Mouse (Mus musculus) hindbrain, embryonic 16.5 days (tissue): ENCODE results near the gene Lysmd3. TPM values are rescaled to one million over a fixed set of nuclear protein-coding genes. Genes with fewer than 3 reads are reported as not detected.

Experiments used
- ATAC-seq: fragments of 200-750 bp; cut with Nextera tagmentation; 2 replicates; pipeline ENCODE4 v1.8.0; 2017; ENCODE audit warnings: moderate TSS enrichment, moderate library complexity
- H3K27ac ChIP-seq: fragments of 300-500 bp; sonication (generic); 2 replicates; pipeline ENCODE4 v1.5.1; 2014; ENCODE audit warnings: low read depth, mild to moderate bottlenecking, control low read depth, low read length, moderate library complexity
- H3K27me3 ChIP-seq: fragments of 300-500 bp; sonication (generic); replicated peaks from 2 replicates; pipeline ENCODE4 v1.6.1; 2014; ENCODE audit warnings: low read length; ENCODE audit not compliant: control insufficient read depth, insufficient read depth
- H3K36me3 ChIP-seq: fragments of 300-500 bp; sonication (generic); 2 replicates; pipeline ENCODE4 v1.6.1; 2014; ENCODE audit warnings: mild to moderate bottlenecking, low read length, moderate library complexity, mixed read lengths; ENCODE audit not compliant: control insufficient read depth, insufficient read depth
- H3K4me1 ChIP-seq: fragments of 300-500 bp; sonication (generic); 2 replicates; pipeline ENCODE4 v1.6.1; 2014; ENCODE audit warnings: low read depth, low read length; ENCODE audit not compliant: control insufficient read depth, insufficient read depth
- H3K4me2 ChIP-seq: fragments of 300-500 bp; sonication (generic); 2 replicates; pipeline ENCODE4 v1.6.1; 2014; ENCODE audit warnings: mild to moderate bottlenecking, low read length, control low read depth, moderate library complexity
- H3K4me3 ChIP-seq: fragments of 300-500 bp; sonication (generic); 2 replicates; pipeline ENCODE4 v1.5.1; 2014; ENCODE audit warnings: mild to moderate bottlenecking, low read length, control low read depth, moderate library complexity
- H3K9ac ChIP-seq: fragments of 300-500 bp; sonication (generic); 2 replicates; pipeline ENCODE4 v1.6.1; 2014; ENCODE audit warnings: low read depth, mild to moderate bottlenecking, control low read depth, low read length, moderate library complexity
- H3K9me3 ChIP-seq: fragments of 300-500 bp; sonication (generic); 2 replicates; pipeline ENCODE4 v1.6.1; 2014; ENCODE audit warnings: mild to moderate bottlenecking, low read length, moderate library complexity; ENCODE audit not compliant: control insufficient read depth
- WGBS: fragments of 180-500 bp; shearing (Covaris S2); extraction: QIAGEN DNeasy Blood & Tissue Kit; methylation state at CpG from one replicate; pipeline ENCODE4 v1.1.7; 2014; 5-methylcytosine and 5-hydroxymethylcytosine counted together
- polyA plus RNA-seq: library from polyadenylated mRNA; unstranded; fragments of >200 nt; fragmentation: Nextera tagmentation; extraction: Ambion mirVana; gene quantifications from 2 replicates; pipeline ENCODE4 v1.2.1, GENCODE M21; 2015

Gene Lysmd3
- polyA plus RNA-seq, 1 experiment from 2014 or later = 16.5 TPM

DNA sequence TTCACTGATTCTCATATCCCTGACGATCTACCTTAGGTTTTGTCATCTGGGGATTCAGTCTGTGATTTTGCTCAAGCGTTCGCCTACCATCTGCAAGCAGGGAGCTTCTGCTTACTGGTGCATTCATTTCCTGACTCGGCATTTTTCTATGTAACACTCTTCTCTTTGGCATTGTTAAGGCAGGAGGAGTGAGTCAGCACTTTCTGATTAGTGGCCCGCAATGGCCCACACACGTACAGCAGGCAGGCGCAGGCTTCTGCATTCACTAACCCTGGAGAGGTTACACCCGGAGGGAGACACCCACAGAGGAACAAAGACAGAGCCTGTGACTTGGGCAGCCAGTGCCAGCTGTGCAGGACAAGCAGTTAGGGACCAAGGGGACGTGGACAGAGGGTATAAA, 34.1 kb downstream of the Lysmd3 start:
- Histone ChIP-seq H3K9ac (no peak overlapping the region), H3K36me3 (no peaks in the 10 kb centered on the region), H3K4me3 (no peak overlapping the region), H3K27ac (no peak overlapping the region), H3K9me3 (no peaks in the 10 kb centered on the region), H3K27me3 (no peaks in the 10 kb centered on the region), H3K4me1 (no peaks in the 10 kb centered on the region), H3K4me2 (no peak overlapping the region)
- ATAC-seq = peak; percentile 63; the same call in 1 of the 2 replicates
- WGBS = 38% methylated on average over 9 of the region's 9 CpGs

DNA sequence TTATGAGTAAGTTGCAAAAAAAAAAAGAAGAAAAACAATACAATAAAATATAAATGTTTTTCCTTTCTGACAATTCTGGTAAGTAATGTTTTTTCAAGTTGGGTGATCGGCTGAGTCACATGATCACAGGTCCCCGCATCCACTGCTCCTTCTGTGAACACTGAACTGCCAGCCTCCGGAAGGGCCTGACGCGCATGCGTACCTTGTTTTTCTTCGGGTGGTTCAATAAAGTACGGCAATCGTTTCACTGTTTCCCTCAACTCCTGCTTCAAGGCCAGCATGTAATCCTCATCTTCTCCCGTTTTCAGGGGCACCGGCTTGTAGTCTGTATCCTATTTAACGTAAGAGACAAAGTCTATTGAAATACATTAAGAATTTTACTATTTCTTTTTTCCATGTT, 37.0 kb downstream of the Lysmd3 start:
- H3K9ac ChIP-seq = no peak overlapping the region
- no peak overlapping the region for H3K4me3 ChIP-seq
- no peaks in the 10 kb centered on the region for H3K4me1 ChIP-seq
- 90% methylated on average over 12 of the region's 12 CpGs for WGBS
- no peak for ATAC-seq
- H3K4me2 ChIP-seq = no peak overlapping the region
- 0 out of 2 replicates have a peak, but pooled peaks cover 2% of the 10 kb centered on the region for H3K9me3 ChIP-seq
- no peak overlapping the region for H3K27ac ChIP-seq
- H3K36me3 ChIP-seq = 0 out of 2 replicates have a peak, but pooled peaks cover 2% of the 10 kb centered on the region
- no peaks in the 10 kb centered on the region for H3K27me3 ChIP-seq

DNA sequence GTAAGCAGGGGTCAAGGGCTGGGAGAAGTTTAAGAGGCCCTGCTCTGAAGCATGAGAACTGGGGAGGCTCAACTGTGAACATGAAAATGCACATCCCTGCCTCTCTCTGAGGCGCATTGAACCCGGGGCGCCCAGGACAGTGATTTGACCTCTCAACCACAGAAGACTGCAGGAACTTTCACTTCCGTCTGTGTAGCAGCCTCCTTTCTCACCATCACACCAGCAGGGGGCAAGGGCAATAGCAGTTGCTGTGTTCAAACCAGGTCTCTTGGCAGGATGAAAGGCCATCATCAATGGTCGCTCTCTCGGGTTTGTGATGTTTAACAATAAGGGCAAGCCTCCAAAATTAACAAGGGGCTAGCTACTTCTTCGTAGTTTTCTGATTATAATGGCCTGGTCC, 45.7 kb downstream of the Lysmd3 start:
- no peak for ATAC-seq
- Histone ChIP-seq H3K9me3 (no peaks in the 10 kb centered on the region), H3K4me2 (no peak overlapping the region), H3K27me3 (no peaks in the 10 kb centered on the region), H3K4me1 (no peaks in the 10 kb centered on the region), H3K27ac (no peak overlapping the region), H3K36me3 (no peaks in the 10 kb centered on the region), H3K9ac (no peak overlapping the region), H3K4me3 (no peak overlapping the region)
- 62% methylated on average over 7 of the region's 7 CpGs for WGBS

DNA sequence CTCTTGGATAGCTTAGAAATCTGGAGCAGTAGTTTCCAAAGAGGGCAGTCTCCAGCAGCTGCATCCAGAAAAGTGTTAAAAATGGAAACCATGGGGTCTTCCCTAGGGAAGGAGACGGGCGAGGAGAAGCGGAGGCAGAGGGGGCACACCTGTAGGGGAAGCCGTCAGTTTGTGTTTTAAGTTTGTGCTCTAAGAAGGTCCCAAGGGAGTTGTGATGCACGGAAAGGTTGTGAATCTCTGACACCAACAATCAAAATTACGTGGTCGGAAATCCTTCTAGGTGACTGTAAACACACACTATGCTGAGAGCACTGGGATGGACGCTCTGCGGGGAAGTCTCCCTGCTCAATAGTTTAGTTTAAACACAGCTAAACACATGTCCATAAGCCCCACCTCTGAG, 46.2 kb downstream of the Lysmd3 start:
- no peaks in the 10 kb centered on the region for H3K27me3 ChIP-seq
- H3K9me3 ChIP-seq = no peaks in the 10 kb centered on the region
- no peaks in the 10 kb centered on the region for H3K36me3 ChIP-seq
- H3K27ac ChIP-seq = no peak overlapping the region
- H3K4me3 ChIP-seq = no peak overlapping the region
- ATAC-seq = no peak
- WGBS = 84% methylated on average over 9 of the region's 9 CpGs
- H3K9ac ChIP-seq = no peak overlapping the region
- H3K4me2 ChIP-seq = no peak overlapping the region
- H3K4me1 ChIP-seq = no peaks in the 10 kb centered on the region

DNA sequence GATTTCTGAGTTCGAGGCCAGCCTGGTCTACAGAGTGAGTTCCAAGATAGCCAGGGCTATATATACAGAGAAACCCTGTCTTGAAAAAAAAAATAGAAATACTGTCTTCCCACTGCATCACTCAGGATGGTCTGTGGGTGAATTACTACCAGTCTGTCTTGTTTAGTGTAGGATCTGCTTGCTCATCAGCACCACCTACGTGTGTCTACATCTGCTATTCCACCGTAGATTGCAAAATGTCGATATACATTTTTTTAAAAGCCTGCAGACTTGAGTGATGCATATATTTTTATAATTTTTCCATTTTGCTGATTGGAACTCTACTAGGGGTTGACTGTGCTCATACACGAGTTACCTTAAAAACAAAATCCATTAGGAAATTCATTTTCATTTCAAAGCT, 48.8 kb downstream of the Lysmd3 start:
- no peak overlapping the region for H3K9ac ChIP-seq
- no peaks in the 10 kb centered on the region for H3K9me3 ChIP-seq
- no peak overlapping the region for H3K4me2 ChIP-seq
- H3K4me1 ChIP-seq = peaks cover 3% of the 10 kb centered on the region; the same call in 1 of the 2 replicates
- no peak overlapping the region for H3K27ac ChIP-seq
- no peak for ATAC-seq
- H3K27me3 ChIP-seq = no peaks in the 10 kb centered on the region
- H3K4me3 ChIP-seq = no peak overlapping the region
- no peaks in the 10 kb centered on the region for H3K36me3 ChIP-seq
- WGBS = 96% methylated on average over 5 of the region's 5 CpGs

DNA sequence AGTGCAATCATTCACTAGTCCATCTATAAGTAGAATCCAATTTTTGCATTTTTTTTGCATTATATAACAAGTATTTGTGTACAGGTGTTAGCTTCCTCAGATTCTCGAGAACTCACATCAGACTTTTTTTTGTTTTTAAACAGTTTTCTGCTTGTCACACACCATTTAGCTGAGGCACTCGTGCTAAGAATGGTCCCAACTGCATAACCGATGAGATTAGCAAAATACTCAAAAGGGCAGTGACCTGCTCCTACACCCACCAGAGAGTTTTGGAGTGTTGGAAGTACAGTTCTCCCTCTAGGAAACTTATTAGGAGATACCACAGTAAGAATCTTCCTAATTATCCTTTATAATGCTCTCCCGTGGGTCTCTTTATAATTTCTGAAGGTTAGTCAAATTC, 52.3 kb downstream of the Lysmd3 start:
- Histone ChIP-seq H3K4me3 (no peak overlapping the region; the same call in 1 of the 2 replicates), H3K9ac (no peak overlapping the region), H3K9me3 (no peaks in the 10 kb centered on the region), H3K27ac (no peak overlapping the region), H3K36me3 (no peaks in the 10 kb centered on the region), H3K4me1 (peaks cover 12% of the 10 kb centered on the region), H3K27me3 (no peaks in the 10 kb centered on the region), H3K4me2 (peak overlapping the region; percentile 91)
- no peak for ATAC-seq
- 36% methylated on average over 4 of the region's 4 CpGs for WGBS

DNA sequence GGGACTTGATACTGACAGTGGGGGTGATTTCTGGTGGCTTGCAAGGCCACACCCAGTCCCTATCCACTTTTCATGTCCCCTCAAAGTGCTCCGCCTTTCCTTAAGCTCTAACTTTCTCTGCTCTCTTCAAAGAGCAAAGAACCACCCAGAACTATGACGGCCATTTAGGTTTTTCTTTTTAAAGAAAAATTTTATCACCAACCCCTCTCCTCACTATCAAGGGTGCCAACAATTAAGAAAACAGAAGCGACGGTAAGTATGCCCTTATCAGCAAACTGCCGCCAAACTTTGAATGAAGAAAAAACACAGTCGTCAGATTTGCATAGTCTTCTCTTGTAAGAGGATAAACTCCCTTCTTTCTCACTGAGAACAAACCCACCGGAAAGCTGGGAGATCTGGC, 52.8 kb downstream of the Lysmd3 start:
- Histone ChIP-seq H3K9ac (peak overlapping the region; percentile 82), H3K4me3 (peak overlapping the region; percentile 70), H3K36me3 (no peaks in the 10 kb centered on the region), H3K4me2 (peak overlapping the region; percentile 91), H3K4me1 (peaks cover 12% of the 10 kb centered on the region), H3K9me3 (no peaks in the 10 kb centered on the region), H3K27ac (no peak overlapping the region; the same call in 1 of the 2 replicates), H3K27me3 (no peaks in the 10 kb centered on the region)
- under 1% methylated on average over 7 of the region's 7 CpGs for WGBS
- no peak for ATAC-seq

DNA sequence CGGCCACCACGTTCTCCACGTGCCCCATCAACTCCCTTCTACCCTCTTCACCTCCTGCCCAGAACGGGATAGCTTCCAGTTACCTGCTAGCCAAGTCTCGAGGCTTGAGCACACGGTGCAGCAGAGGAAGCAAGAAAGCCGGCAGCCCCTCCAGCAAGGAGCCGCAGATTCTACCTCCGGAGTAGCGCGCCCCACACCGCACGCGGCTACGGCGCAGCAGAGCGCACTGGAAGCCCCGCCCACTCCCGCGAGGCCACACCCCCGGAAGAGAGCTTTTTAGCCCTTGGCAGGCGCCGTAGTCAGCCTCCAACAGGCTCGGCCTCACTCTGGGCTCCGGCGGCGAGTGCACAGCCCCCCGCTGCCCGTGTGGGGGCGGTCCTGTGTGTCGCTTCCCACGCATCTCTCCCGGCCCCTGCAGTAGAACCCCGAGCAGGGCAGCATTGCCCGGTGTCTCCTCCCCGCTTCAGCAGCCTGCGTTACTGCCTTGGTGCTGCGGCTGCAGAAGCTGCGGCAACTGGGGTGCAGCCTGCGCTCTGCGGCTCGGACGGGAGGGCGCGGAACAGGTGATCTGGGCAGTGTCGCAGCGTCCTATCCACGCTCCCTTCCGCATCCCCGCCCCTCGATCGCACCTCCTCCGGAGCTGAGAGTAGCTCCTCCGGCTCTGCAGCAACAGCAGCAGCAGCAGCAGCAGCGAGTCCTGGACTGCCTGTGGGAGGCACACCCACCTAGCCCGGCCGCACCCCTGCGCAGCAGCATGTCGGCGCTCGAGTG, 53.5 kb downstream of the Lysmd3 start, which contains the start of the genes Polr3g and Mblac2:
Gene Polr3g (minus strand): TSS at position 239 of the 771 bp plus-strand sequence.
Gene Mblac2 (plus strand): TSS at position 567 of the 771 bp plus-strand sequence.
- no peaks in the 10 kb centered on the region for H3K9me3 ChIP-seq
- no peaks in the 10 kb centered on the region for H3K27me3 ChIP-seq
- peak; percentile 96 for ATAC-seq
- H3K4me2 ChIP-seq = peak within 1 kb of the TSS; percentile 91
- H3K9ac ChIP-seq = peak within 1 kb of the TSS; percentile 82
- H3K36me3 ChIP-seq = no peaks in the 10 kb centered on the region
- H3K4me1 ChIP-seq = peaks cover 12% of the 10 kb centered on the region
- WGBS = under 1% methylated on average over 58 of the region's 61 CpGs
- peak within 1 kb of the TSS; percentile 92 for H3K27ac ChIP-seq
- H3K4me3 ChIP-seq = peak within 1 kb of the TSS; percentile 70

DNA sequence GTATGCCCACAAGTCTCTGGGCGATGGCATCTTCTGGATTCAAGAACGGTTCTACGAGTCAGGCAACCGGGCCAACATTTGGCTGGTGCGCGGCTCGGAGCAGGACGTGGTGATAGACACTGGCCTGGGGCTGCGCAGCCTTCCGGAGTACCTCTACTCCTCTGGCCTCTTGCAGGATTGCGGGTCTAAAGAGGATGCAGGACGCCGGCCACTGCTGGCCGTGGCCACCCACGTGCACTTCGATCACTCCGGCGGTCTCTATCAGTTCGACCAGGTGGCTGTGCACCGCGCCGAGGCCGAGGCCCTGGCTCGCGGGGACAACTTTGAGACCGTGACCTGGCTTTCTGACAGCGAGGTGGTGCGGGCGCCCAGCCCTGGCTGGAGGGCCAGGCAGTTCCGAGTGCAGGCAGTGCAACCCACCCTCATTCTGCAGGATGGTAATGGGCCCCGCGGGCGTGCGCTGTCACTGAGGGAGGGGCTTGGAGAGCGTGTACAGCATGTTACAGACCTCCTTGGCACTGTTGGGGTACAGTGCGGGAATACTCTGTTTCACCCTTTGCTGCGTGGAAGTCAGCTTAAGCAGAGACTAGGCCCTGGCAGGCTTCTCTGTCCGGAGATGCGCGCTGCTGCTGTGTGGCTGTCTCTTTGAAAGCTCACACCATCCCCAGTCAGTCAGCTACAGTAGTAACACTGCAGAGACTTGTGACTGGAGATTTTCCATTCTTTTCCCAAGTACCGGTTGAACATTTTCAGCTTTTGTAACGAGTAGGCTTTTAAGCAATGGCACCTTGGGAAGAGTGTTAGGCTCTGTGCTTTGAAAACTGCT, 54.3 kb downstream of the Lysmd3 start:
- peak; percentile 70 for ATAC-seq
- Histone ChIP-seq H3K4me2 (peak overlapping the region; percentile 91), H3K36me3 (no peaks in the 10 kb centered on the region), H3K4me1 (peaks cover 12% of the 10 kb centered on the region), H3K9me3 (no peaks in the 10 kb centered on the region), H3K27ac (peak overlapping the region; percentile 92), H3K4me3 (peak overlapping the region; percentile 70), H3K27me3 (no peaks in the 10 kb centered on the region), H3K9ac (peak overlapping the region; percentile 82)
- WGBS = under 1% methylated on average over 42 of the region's 42 CpGs
